Mouse (Mus musculus) olfactory bulb, adult 2 months (tissue): ENCODE results near the gene Nacc2. TPM values are rescaled to one million over a fixed set of nuclear protein-coding genes. Genes with fewer than 3 reads are reported as not detected.

Source experiments
- H3K27ac ChIP-seq: fragments of 200-500 bp; 2 replicates; pipeline ENCODE4 v1.5.1; 2012; ENCODE audit warnings: low read depth, low read length; ENCODE audit not compliant: insufficient read depth
- H3K4me1 ChIP-seq: fragments of 200-500 bp; 2 replicates; pipeline ENCODE4 v1.6.1; 2012; ENCODE audit warnings: low read length; ENCODE audit not compliant: control insufficient read depth, insufficient read depth
- H3K4me3 ChIP-seq: fragments of 200-500 bp; 2 replicates; pipeline ENCODE4 v1.5.1; 2012; ENCODE audit warnings: mild to moderate bottlenecking, low read depth, low read length, moderate library complexity; ENCODE audit not compliant: insufficient read depth
- CTCF ChIP-seq: fragments of 200-500 bp; IDR thresholded peaks from 2 replicates; pipeline ENCODE4 v1.5.1; 2012; ENCODE audit warnings: low read depth, mild to moderate bottlenecking, low read length, moderate library complexity; ENCODE audit not compliant: insufficient read depth
- POLR2A ChIP-seq: fragments of 200-500 bp; IDR thresholded peaks from 2 replicates; pipeline ENCODE4 v1.6.1; 2012; ENCODE audit warnings: mild to moderate bottlenecking, low read depth, low read length, moderate library complexity; ENCODE audit not compliant: insufficient read depth
- WGBS: fragments of 180-500 bp; shearing (Covaris S2); methylation state at CpG from one replicate; pipeline ENCODE4 v1.1.7; 2018; 5-methylcytosine and 5-hydroxymethylcytosine counted together
- polyA plus RNA-seq: library from polyadenylated mRNA; stranded (reverse); fragments of >200 nt; gene quantifications from 2 replicates; pipeline ENCODE4 v1.2.4, GENCODE M21; 2012; ENCODE audit warnings: low replicate concordance; ENCODE audit not compliant: missing spikeins, insufficient read depth, insufficient read length

Nacc2 gene
- polyA plus RNA-seq, result 71.7 TPM in 1 of 2 replicates, not detected in the other

- H3K27ac ChIP-seq, result peak within 1 kb of the TSS; percentile 17
- TF ChIP-seq CTCF (no peak), POLR2A (no peak)
- WGBS, result 35% methylated on average over 9 of the region's 9 CpGs
- peak within 1 kb of the TSS; percentile 77 for H3K4me3 ChIP-seq
- peaks cover 45% of the 10 kb centered on the region for H3K4me1 ChIP-seq
Observed at GRCm38 (mm10) chr2:26123079-26123648, at the start of gene Nacc2. Gene Nacc2 (minus strand): TSS chr2:26123220.

- 78% methylated on average over 2 of the region's 2 CpGs for WGBS
- Histone ChIP-seq H3K4me3 (no peak overlapping the region), H3K4me1 (peaks cover 13% of the 10 kb centered on the region), H3K27ac (no peak overlapping the region)
- TF ChIP-seq POLR2A (no peak), CTCF (no peak)
Observed at GRCm38 (mm10) chr2:26172166-26172565, 49.1 kb upstream of the Nacc2 start.

DNA sequence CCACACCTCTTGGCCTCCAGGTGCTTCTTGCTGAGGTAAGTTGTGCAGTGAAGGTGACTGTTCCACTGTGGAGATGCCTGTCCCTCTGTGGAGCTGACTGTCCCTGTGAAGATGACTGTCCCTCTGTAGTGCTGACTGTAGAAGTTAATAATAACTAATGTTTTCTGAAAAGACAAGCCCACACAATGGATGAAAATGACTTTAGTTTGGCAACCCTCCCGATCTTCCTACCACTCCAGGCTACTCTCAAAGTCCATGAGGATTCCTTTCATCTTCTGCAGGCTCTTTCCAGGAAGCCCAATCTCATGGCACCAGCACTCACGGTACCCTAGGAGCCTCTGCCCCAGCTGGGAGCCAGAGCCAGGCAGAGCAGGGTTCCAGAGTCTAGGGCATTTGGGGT lies 47.4 kb upstream of the Nacc2 start:
- no peak overlapping the region for H3K27ac ChIP-seq
- no peak for TF ChIP-seq CTCF
- TF ChIP-seq POLR2A, result no peak
- H3K4me1 ChIP-seq, result peaks cover 13% of the 10 kb centered on the region
- 58% methylated on average over 2 of the region's 2 CpGs for WGBS
- no peak overlapping the region for H3K4me3 ChIP-seq

DNA sequence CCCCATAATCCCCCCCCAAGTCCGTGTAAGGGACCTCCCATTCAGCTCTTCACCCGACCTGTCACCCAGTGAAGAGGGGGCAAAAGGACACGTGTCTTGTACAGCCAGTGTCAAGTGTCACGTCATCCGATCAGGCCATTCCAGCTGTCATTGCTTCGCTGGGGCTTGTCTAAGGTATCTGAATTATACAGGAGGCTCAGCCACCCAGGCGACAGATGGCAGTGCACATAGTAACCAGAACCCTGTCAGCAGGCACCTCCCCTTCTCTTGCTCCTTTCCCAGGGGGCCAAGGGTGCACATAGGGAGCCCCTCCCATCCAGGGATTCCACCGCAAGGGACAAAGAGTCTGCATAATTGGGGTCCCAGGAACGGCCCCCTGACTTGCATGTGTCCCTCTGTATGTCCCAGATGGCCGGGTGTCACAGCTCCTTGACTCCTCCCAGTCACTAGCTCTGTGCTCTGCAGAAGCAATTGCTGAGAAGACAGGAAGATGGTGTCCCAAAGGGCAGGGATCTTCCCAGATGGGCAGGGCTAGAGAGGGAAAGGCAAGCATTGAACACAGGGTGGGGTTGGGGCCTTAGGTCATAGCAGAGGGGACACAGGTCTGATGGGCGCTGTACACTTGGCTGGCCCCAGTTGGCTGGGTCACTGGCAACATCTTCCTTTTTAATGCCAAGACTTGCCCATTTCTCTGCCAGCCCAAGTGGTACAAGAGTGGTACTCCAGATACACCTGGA lies 46.0 kb upstream of the Nacc2 start:
- 55% methylated on average over 11 of the region's 11 CpGs for WGBS
- no peak overlapping the region for H3K27ac ChIP-seq
- TF ChIP-seq CTCF, result no peak
- H3K4me1 ChIP-seq, result peaks cover 13% of the 10 kb centered on the region
- H3K4me3 ChIP-seq, result no peak overlapping the region

DNA sequence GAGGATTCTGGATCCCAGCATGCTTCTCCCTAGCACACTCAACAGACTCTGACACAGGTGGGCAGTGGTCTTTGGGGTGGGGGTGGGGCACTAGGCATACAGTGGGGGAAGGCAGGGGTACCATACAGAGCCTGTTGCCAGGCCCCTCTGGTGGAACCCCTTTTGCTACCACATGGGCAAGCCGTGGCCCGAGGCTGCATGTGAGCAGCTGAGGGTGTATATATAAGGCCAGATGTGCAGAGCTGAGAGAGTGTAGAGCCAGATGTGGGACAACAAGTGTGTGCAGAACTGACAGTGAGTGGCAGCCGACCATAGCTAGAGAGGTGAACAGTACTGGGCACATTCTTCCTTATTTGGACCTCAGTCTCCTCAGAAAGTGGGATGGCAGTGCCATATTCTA lies 43.9 kb upstream of the Nacc2 start:
- TF ChIP-seq CTCF (no peak), POLR2A (no peak)
- Histone ChIP-seq H3K4me3 (no peak overlapping the region), H3K27ac (no peak overlapping the region), H3K4me1 (peaks cover 13% of the 10 kb centered on the region)
- 86% methylated on average over 3 of the region's 3 CpGs for WGBS

DNA sequence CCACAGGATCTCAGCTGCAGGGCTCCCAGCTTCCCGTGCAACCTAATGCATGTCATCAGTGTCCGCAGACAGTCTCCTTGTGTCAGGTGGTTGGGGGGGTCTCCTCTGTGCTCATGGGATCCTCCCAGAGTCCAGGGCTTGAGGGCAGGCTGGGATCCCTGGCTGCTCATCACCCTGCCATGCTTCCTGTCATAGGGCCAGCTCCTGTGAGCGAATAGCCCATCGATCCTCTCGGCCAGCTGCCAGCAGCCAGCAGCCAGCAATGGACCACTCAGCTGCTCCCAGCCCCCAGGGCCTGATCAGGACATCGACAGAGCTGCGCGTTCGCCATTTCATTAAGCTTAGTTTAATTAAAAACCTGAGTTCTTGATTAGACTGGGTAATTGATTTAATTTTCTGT lies 35.0 kb upstream of the Nacc2 start:
- WGBS, result 82% methylated on average over 9 of the region's 9 CpGs
- no peak overlapping the region for H3K27ac ChIP-seq
- no peak for TF ChIP-seq CTCF
- no peak for TF ChIP-seq POLR2A
- H3K4me3 ChIP-seq, result no peak overlapping the region
- peaks cover 4% of the 10 kb centered on the region for H3K4me1 ChIP-seq

GRCm38 (mm10) chr2:26156191-26156977 lies 33.4 kb upstream of the Nacc2 start:
- TF ChIP-seq POLR2A, result no peak
- TF ChIP-seq CTCF, result no peak
- no peak overlapping the region for H3K4me3 ChIP-seq
- peaks cover 4% of the 10 kb centered on the region for H3K4me1 ChIP-seq
- WGBS, result 38% methylated on average over 10 of the region's 10 CpGs
- no peak overlapping the region for H3K27ac ChIP-seq

DNA sequence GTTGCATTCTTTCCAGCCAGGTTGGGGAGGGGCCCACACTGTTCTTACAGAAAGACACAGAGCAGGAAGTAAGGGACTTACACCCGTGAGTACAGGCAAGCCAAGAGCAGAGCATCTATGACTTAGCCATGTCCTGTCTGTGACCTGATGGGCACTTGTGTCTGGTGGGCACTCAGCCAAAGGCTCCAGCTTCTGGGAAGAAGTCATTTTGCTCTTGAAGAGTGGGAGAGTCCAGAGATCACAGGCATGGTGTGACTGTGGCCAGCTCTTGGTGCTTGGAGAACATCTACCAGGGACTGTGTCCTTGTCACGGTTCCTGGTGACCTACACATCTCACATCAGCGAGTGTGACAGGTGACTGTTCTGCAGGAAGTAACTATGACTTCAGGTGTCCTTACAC lies 32.7 kb upstream of the Nacc2 start:
- TF ChIP-seq CTCF (no peak), POLR2A (no peak)
- H3K27ac ChIP-seq, result no peak overlapping the region
- H3K4me3 ChIP-seq, result no peak overlapping the region
- peaks cover 4% of the 10 kb centered on the region for H3K4me1 ChIP-seq
- WGBS, result 83% methylated on average over 3 of the region's 3 CpGs

DNA sequence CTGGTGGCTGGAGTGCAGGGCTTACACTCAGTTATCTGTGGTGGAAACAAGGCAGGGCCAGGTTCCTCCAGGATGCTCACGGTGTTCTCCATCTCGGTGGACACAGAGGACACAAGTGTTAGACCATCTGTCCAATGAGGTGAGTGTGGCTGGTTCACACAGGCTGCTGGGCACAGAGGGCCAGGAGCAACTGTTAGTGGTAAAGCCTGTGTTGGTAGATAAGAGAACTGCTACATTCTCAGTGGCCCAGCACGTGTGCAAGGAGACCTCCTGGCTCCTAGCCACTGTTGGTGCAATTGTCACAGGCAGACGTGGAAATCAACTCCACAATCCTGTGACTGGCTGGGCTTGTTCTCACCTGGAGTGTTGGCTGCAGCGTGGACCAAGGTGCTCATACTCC lies 31.6 kb upstream of the Nacc2 start:
- Histone ChIP-seq H3K4me1 (peaks cover 4% of the 10 kb centered on the region), H3K27ac (no peak overlapping the region), H3K4me3 (no peak overlapping the region)
- TF ChIP-seq POLR2A, result no peak
- WGBS, result 72% methylated on average over 5 of the region's 5 CpGs
